Mouse (Mus musculus) C2C12 (cell line): ENCODE data around the gene Grhpr. TPM values are rescaled to one million over a fixed set of nuclear protein-coding genes. Genes with fewer than 3 reads are reported as not detected.

Experiments
- H3K27me3 ChIP-seq: one replicate; pipeline ENCODE4 v1.6.1; 2011; ENCODE audit not compliant: control insufficient read depth, insufficient read depth, insufficient read length
- H3K36me3 ChIP-seq: one replicate; pipeline ENCODE4 v1.6.1; 2011; ENCODE audit not compliant: control insufficient read depth, insufficient read depth
- H3K4me3 ChIP-seq: one replicate; pipeline ENCODE4 v1.5.1; 2011; ENCODE audit warnings: mild to moderate bottlenecking, control low read depth; ENCODE audit not compliant: poor library complexity, insufficient read depth, severe bottlenecking
- H3K79me2 ChIP-seq: one replicate; pipeline ENCODE4 v1.6.1; 2011; ENCODE audit not compliant: control insufficient read depth, insufficient read depth
- H3K79me3 ChIP-seq: one replicate; pipeline ENCODE4 v1.6.1; 2011; ENCODE audit warnings: low read depth, control low read depth
- H3ac ChIP-seq: one replicate; pipeline ENCODE3; 2011; ENCODE audit warnings: low read depth; ENCODE audit not compliant: control insufficient read depth, insufficient read length
- CEBPB ChIP-seq: IDR thresholded peaks from one replicate; pipeline ENCODE4 v1.6.1; 2011; ENCODE audit warnings: low read depth, mild to moderate bottlenecking, control low read depth, moderate library complexity
- CTCF ChIP-seq: IDR thresholded peaks from one replicate; pipeline ENCODE4 v1.5.1; 2011; ENCODE audit not compliant: control insufficient read depth, insufficient read depth, insufficient read length
- FOSL1 ChIP-seq: IDR thresholded peaks from one replicate; pipeline ENCODE4 v1.8.0; 2011; ENCODE audit warnings: mild to moderate bottlenecking, low read length; ENCODE audit not compliant: poor library complexity, insufficient read depth, severe bottlenecking
- MAX ChIP-seq: IDR thresholded peaks from one replicate; pipeline ENCODE4 v1.6.1; 2011; ENCODE audit warnings: mild to moderate bottlenecking, control low read depth
- MYOD1 ChIP-seq: IDR thresholded peaks from one replicate; pipeline ENCODE4 v1.6.1; 2011; ENCODE audit warnings: low read depth; ENCODE audit not compliant: control insufficient read depth, insufficient read length
- MYOG ChIP-seq: IDR thresholded peaks from one replicate; pipeline ENCODE4 v1.6.1; 2011; ENCODE audit not compliant: control insufficient read depth, insufficient read length; ENCODE audit errors: extremely low read depth
- USF1 ChIP-seq: IDR thresholded peaks from one replicate; pipeline ENCODE4 v1.6.1; 2011; ENCODE audit warnings: low read depth, mild to moderate bottlenecking, control low read depth, moderate library complexity
- polyA plus RNA-seq: library from polyadenylated mRNA; unstranded; fragments of >200 nt; fragmentation: generic; extraction: Trizol; gene quantifications from one replicate; pipeline ENCODE4 v1.2.1, GENCODE M21; 2012; ENCODE audit warnings: missing spikeins

The Grhpr gene
- polyA plus RNA-seq, 1 experiment = 24.0 TPM

- Histone ChIP-seq H3K79me3 (no peaks in the 10 kb centered on the region), H3K4me3 (no peak overlapping the region), H3ac (no peak overlapping the region), H3K27me3 (peaks cover 24% of the 10 kb centered on the region), H3K79me2 (no peaks in the 10 kb centered on the region), H3K36me3 (no peaks in the 10 kb centered on the region)
- no peak for TF ChIP-seq CEBPB
- no peak for TF ChIP-seq CTCF
Observed at GRCm38 (mm10) chr4:44967402-44967801, 13.8 kb upstream of the Grhpr start.

GRCm38 (mm10) chr4:44970056-44970455, 11.1 kb upstream of the Grhpr start:
- Histone ChIP-seq H3ac (no peak overlapping the region), H3K79me3 (no peaks in the 10 kb centered on the region), H3K79me2 (no peaks in the 10 kb centered on the region), H3K4me3 (no peak overlapping the region), H3K27me3 (peaks cover 24% of the 10 kb centered on the region), H3K36me3 (no peaks in the 10 kb centered on the region)
- TF ChIP-seq CTCF = no peak
- TF ChIP-seq MYOD1 = no peak
- TF ChIP-seq MAX = no peak
- no peak for TF ChIP-seq MYOG
- TF ChIP-seq CEBPB = no peak
- no peak for TF ChIP-seq FOSL1
- no peak for TF ChIP-seq USF1

GRCm38 (mm10) chr4:44970612-44971110, 10.5 kb upstream of the Grhpr start:
- Histone ChIP-seq H3K4me3 (no peak overlapping the region), H3K79me2 (no peaks in the 10 kb centered on the region), H3ac (no peak overlapping the region), H3K79me3 (no peaks in the 10 kb centered on the region), H3K27me3 (peaks cover 24% of the 10 kb centered on the region), H3K36me3 (no peaks in the 10 kb centered on the region)
- TF ChIP-seq CEBPB = no peak
- TF ChIP-seq CTCF = peak; percentile 38

- no peaks in the 10 kb centered on the region for H3K36me3 ChIP-seq
- no peaks in the 10 kb centered on the region for H3K79me3 ChIP-seq
- no peak overlapping the region for H3K4me3 ChIP-seq
- no peak for TF ChIP-seq MYOG
- TF ChIP-seq CTCF = peak; percentile 98
- no peak overlapping the region for H3ac ChIP-seq
- H3K79me2 ChIP-seq = no peaks in the 10 kb centered on the region
- peaks cover 7% of the 10 kb centered on the region for H3K27me3 ChIP-seq
Observed at GRCm38 (mm10) chr4:44973450-44973849, 7.7 kb upstream of the Grhpr start.

- H3ac ChIP-seq = no peak overlapping the region
- no peaks in the 10 kb centered on the region for H3K79me3 ChIP-seq
- H3K36me3 ChIP-seq = no peaks in the 10 kb centered on the region
- H3K27me3 ChIP-seq = peaks cover 4% of the 10 kb centered on the region
- TF ChIP-seq CEBPB = no peak
- TF ChIP-seq CTCF = no peak
- TF ChIP-seq MYOG = no peak
- no peak for TF ChIP-seq USF1
- TF ChIP-seq MYOD1 = no peak
- no peak overlapping the region for H3K4me3 ChIP-seq
- no peaks in the 10 kb centered on the region for H3K79me2 ChIP-seq
Observed at GRCm38 (mm10) chr4:44973871-44974270, 7.3 kb upstream of the Grhpr start.

GRCm38 (mm10) chr4:44974331-44974730, 6.9 kb upstream of the Grhpr start:
- Histone ChIP-seq H3K79me2 (no peaks in the 10 kb centered on the region), H3K4me3 (no peak overlapping the region), H3ac (no peak overlapping the region), H3K36me3 (no peaks in the 10 kb centered on the region), H3K79me3 (no peaks in the 10 kb centered on the region), H3K27me3 (no peaks in the 10 kb centered on the region)
- no peak for TF ChIP-seq MYOD1
